Mouse (Mus musculus): ENCODE data around the gene Sae1. TPM values are rescaled to one million over a fixed set of nuclear protein-coding genes. Genes with fewer than 3 reads are reported as not detected.
"Not testable (repeated sequence)": the region's sequence is repeated elsewhere in the genome, so short reads cannot be mapped to it uniquely, and the experiment has no call there.

Sae1 gene
- total RNA-seq, 1 experiment from 2014 or later: 403 TPM

GRCm38 (mm10) chr7:16405073-16405455, 17.5 kb upstream of the Sae1 start:
- ATAC-seq (replicated peaks in 1 of 2; ENCODE audit: insufficient read depth in 1 of 2, low FRiP score in 2 of 2, low TSS enrichment in 1 of 2, low read depth in 1 of 2, poor library complexity in 2 of 2, severe bottlenecking in 2 of 2): peak; percentile 10 to 12; a peak in 2 of 4 replicates

DNA sequence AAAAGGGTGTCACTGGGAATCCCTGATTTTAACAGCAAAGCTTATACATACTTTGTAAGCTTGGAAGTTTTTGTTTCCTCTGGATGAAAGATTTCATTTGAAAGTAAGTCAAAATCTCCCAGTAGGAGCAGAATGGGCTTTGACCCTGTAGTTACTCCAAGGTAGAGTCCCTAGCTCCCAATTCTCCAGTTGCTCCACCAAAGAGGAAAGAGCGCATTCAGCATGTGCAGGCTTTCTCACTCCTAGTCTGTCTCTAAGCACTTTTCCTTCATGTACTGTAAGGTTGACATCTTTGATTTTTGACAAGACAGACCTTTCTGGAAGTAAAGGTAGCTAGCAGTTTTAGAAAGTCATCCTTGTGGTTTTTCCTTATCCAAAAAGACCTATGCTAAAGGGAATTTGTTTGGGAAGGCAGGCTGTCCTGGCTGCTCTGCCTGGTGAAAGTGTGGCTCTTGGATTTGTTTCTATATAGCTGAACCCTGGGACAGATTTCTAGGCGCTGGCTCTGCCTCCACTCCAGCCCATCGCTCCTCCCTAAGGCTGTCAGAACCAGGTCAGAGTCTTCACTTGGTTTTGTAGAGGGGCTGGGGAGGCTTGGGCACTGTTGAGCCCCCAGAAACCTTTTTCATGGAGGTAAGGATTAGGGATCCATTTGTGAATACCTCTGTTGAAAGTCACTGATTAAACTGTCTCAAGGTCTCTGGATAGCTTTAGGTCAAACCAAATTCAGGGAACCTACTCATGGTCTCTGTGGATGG, 16.9 kb upstream of the Sae1 start:
- ATAC-seq (replicated peaks in 1 of 2; ENCODE audit: insufficient read depth in 1 of 2, low FRiP score in 2 of 2, low TSS enrichment in 1 of 2, low read depth in 1 of 2, poor library complexity in 2 of 2, severe bottlenecking in 2 of 2): no peak

- ATAC-seq (replicated peaks in 1 of 2; ENCODE audit: insufficient read depth in 1 of 2, low FRiP score in 2 of 2, low TSS enrichment in 1 of 2, low read depth in 1 of 2, poor library complexity in 2 of 2, severe bottlenecking in 2 of 2): no peak
Measured at GRCm38 (mm10) chr7:16402968-16403948, 15.7 kb upstream of the Sae1 start.

GRCm38 (mm10) chr7:16402449-16402848, 14.8 kb upstream of the Sae1 start:
- no peak for ATAC-seq (replicated peaks in 1 of 2; ENCODE audit: insufficient read depth in 1 of 2, low FRiP score in 2 of 2, low TSS enrichment in 1 of 2, low read depth in 1 of 2, poor library complexity in 2 of 2, severe bottlenecking in 2 of 2)

GRCm38 (mm10) chr7:16401991-16402431, 14.4 kb upstream of the Sae1 start:
- no peak for ATAC-seq (replicated peaks in 1 of 2; ENCODE audit: insufficient read depth in 1 of 2, low FRiP score in 2 of 2, low TSS enrichment in 1 of 2, low read depth in 1 of 2, poor library complexity in 2 of 2, severe bottlenecking in 2 of 2)

DNA sequence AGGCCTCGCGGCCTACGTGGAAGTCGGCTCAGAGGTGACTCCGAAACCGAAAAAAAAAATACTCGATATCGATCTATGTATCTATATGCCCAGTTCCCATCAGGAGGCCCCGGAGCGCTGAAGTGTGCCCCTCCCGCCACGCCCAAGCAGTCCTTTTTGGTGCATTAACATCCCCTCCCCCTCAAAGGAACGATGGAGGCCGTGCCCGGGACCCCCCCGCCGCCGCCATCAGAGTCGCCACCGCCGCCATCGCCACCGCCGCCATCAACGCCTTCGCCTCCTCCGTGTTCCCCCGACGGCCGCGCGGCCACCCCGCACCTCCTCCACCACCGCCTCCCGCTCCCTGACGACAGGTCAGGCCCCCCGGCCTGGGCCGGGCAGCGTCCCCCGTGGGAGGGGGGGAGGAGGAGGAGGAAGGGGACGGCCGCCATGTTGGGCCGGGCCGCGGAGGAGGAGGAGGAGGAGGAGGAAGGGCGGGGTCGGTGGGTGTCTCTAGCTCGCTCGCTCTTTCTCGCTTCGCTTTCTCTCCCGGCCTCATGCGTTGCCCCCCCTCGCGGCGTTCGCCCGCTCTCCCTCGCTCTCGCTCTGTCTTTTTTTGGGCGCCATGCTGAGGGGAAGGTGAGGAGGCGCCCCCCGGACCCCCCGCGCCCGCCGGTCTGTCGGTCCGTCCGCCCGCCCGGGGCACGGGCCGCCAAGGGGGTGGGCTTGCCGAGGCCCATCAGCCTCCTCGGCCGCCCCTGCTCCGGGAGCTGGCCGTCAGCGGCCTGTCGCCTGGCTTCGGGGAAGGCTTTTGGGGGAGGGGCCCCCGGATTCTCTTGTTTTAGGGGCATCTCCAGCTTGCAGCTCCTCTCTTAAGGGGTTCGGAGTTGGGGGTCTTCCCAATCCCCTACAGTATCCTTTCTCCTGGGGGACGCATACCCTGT, 13.3 kb upstream of the Sae1 start, which contains the start of gene Zc3h4:
Gene Zc3h4 (plus strand): TSS at position 222 of the 923 bp plus-strand sequence.
- ATAC-seq (replicated peaks in 1 of 2; ENCODE audit: insufficient read depth in 1 of 2, low FRiP score in 2 of 2, low TSS enrichment in 1 of 2, low read depth in 1 of 2, poor library complexity in 2 of 2, severe bottlenecking in 2 of 2): peak; percentile 8 to 22; a peak in 3 of 4 replicates

DNA sequence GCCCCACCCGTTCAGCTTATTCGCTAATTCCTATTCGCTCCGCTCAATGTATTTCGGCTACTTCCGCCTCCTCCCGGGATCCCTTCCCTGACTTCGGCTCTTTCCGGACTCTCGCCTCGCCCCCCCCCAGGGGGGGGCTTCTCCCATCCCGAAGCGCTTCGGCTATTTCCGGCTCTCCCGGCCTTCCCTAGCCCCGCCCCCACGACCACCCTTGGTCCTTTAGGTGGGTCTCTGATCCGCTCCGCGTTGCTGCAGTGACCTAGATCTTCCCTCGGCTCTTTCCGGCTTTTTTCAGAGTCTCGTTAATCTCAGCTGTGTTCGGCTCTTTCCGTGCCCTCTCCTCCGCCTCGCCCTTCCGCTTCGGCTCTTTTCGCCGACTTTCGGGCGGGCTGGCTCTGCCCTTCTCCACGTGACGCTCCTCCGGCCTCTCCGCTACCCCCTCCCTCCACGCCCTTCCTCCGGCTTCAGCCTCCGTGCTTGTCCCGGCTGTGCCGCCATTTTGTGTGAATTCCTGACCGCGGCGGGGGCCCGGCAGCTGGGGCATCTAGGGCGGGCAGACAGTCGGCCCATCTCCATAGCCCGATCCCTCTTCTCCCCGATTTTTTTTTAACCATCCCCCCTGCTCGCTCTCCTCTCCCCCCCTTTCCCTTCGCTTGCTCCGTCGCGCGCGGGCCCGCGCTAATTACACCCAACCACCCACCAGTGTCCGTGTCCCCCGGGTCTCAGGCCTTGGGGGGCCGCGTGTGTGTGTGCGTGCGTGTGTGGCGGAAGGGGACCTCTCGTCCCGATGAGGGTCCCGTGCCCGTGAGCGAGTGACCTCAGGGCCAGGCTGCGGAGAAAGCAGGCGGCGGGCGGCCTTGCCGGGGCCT, 12.4 kb upstream of the Sae1 start:
- ATAC-seq (replicated peaks in 1 of 2; ENCODE audit: insufficient read depth in 1 of 2, low FRiP score in 2 of 2, low TSS enrichment in 1 of 2, low read depth in 1 of 2, poor library complexity in 2 of 2, severe bottlenecking in 2 of 2): peak; percentile 74 to 79

GRCm38 (mm10) chr7:16399098-16399819, 11.7 kb upstream of the Sae1 start:
- peak; percentile 57 to 65 for ATAC-seq (replicated peaks in 1 of 2; ENCODE audit: insufficient read depth in 1 of 2, low FRiP score in 2 of 2, low TSS enrichment in 1 of 2, low read depth in 1 of 2, poor library complexity in 2 of 2, severe bottlenecking in 2 of 2)

GRCm38 (mm10) chr7:16398387-16399050, 10.9 kb upstream of the Sae1 start:
- ATAC-seq (replicated peaks in 1 of 2; ENCODE audit: insufficient read depth in 1 of 2, low FRiP score in 2 of 2, low TSS enrichment in 1 of 2, low read depth in 1 of 2, poor library complexity in 2 of 2, severe bottlenecking in 2 of 2): no peak

- ATAC-seq (replicated peaks in 1 of 2; ENCODE audit: insufficient read depth in 1 of 2, low FRiP score in 2 of 2, low TSS enrichment in 1 of 2, low read depth in 1 of 2, poor library complexity in 2 of 2, severe bottlenecking in 2 of 2): no peak
Measured at GRCm38 (mm10) chr7:16397465-16397864, 9.9 kb upstream of the Sae1 start.

GRCm38 (mm10) chr7:16395944-16396343, 8.3 kb upstream of the Sae1 start:
- no peak for ATAC-seq (replicated peaks in 1 of 2; ENCODE audit: insufficient read depth in 1 of 2, low FRiP score in 2 of 2, low TSS enrichment in 1 of 2, low read depth in 1 of 2, poor library complexity in 2 of 2, severe bottlenecking in 2 of 2)

DNA sequence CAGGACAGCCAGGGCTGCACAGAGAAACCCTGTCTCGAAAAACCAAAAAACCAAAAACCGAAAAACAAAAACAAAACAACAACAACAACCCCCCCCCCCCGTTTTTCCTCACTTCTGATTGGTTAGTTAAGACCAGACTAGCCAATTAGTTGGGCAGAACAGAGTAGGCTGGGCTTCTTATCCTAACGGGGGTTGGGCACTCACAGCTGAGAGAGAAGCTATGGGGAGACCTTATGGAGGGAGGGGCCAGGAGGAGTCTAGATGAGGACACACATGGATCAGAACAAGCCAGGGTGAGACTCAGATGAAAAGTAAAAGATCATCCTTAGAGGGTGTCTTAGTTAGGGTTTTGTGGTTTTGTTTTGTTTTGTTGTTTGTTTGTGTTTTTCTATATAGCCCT, 5.3 kb upstream of the Sae1 start:
- no peak for ATAC-seq (replicated peaks in 1 of 2; ENCODE audit: insufficient read depth in 1 of 2, low FRiP score in 2 of 2, low TSS enrichment in 1 of 2, low read depth in 1 of 2, poor library complexity in 2 of 2, severe bottlenecking in 2 of 2)

DNA sequence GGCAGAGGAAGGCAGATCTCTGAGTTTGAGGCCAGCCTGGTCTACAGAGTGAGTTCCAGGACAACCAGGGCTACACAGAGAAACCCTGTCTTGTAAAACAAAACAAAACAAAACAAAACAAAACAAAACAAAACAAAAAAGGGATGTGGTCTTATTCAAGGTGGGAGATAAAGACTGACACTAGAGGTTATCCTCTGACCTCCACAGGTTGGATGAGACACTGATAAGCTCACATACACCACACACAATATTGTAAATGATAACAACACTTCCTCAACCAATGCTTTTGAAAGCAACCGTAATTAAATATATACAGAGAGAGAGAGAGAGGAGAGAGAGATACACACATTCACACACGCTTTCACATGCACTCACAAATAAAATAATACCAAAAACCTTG, 2.3 kb upstream of the Sae1 start:
- ATAC-seq (replicated peaks in 1 of 2; ENCODE audit: insufficient read depth in 1 of 2, low FRiP score in 2 of 2, low TSS enrichment in 1 of 2, low read depth in 1 of 2, poor library complexity in 2 of 2, severe bottlenecking in 2 of 2): not testable (repeated sequence)

DNA sequence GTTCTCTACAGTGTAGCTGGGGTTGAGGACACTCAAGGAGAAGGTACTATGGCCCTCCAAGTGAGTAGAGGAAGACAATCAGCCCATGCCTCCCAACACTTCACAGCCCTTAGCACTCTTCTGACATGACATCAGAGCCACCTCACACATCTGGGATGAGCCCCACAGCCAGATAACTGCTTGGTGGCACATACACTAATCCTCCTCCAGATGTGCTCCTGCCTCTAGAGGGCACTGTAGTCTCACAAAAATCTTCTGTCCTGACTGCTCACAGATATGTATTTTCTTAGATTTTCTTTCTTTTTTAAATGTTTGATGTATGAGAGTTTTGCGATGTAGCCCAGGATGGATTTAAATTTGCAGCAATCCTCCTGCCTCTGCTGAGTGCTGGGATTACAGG, 11.1 kb downstream of the Sae1 start:
- peak; percentile 53 to 64; a peak in 3 of 4 replicates for ATAC-seq (replicated peaks in 1 of 2; ENCODE audit: insufficient read depth in 1 of 2, low FRiP score in 2 of 2, low TSS enrichment in 1 of 2, low read depth in 1 of 2, poor library complexity in 2 of 2, severe bottlenecking in 2 of 2)

DNA sequence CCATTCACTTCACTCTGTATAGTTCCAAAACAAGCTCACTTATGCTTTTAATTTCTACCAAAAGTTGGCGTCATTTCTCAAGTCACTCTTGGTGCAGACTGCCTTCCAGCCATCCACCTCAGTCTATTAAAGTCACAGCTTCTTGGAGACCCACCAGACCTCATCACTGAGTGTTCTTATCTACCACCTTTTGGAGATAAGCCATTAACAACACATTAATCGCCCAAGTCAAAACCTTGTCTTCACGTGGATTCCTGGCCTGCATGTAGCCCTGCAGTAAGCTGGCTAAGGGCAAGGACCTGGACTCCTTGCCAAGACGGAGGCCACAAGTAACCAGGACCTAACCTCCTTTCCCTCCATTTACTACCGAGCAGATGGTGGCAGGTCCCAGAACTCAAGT, 12.6 kb downstream of the Sae1 start:
- ATAC-seq (replicated peaks in 1 of 2; ENCODE audit: insufficient read depth in 1 of 2, low FRiP score in 2 of 2, low TSS enrichment in 1 of 2, low read depth in 1 of 2, poor library complexity in 2 of 2, severe bottlenecking in 2 of 2): no peak
